Mouse (Mus musculus) embryonic stem cell, embryonic (primary cell): ENCODE data around the gene Hsf5.

Experiments
- CTCF ChIA-PET, 4 experiments: fragments of 300-600 bp in 2 of 4; fragments of 350-600 bp in 2 of 4; sonication (Branson Sonifier 250); formaldehyde crosslinking; loops; one replicate each; lab custom pipeline; 2022; ENCODE audit warnings: inconsistent platforms in 2 of 4; lab: Charles Lee
- POLR2A ChIA-PET, 4 experiments: fragments of 300-600 bp in 2 of 4; fragments of 350-600 bp in 2 of 4; sonication (Branson Sonifier 250); formaldehyde crosslinking; loops; one replicate each; lab custom pipeline; 2022; ENCODE audit warnings: antibody characterized with exemption in 4 of 4, inconsistent platforms in 1 of 4; lab: Charles Lee

Gene Hsf5

GRCm38 (mm10) chr11:87583291-87584034, 33.5 kb upstream of the Hsf5 start:
- POLR2A ChIA-PET, result interaction anchor here in 2 of 4 experiments (0.9 to 14.1 kb wide), 5 partner anchors 7 to 56 kb away, joined by 3 to 139 read pairs (median 3); partner anchors contain the start of gene Mtmr4 (in 2 of the 2)
- CTCF ChIA-PET, result no interaction called here

GRCm38 (mm10) chr11:87584711-87585505, 32.1 kb upstream of the Hsf5 start:
- ChIA-PET POLR2A (interaction anchor here in 3 of 4 experiments (0.6 to 14.1 kb wide), 7 partner anchors 8 to 462 kb away, joined by 3 to 139 read pairs (median 3); partner anchors contain the start of genes Gm11492 (in 1 of the 3), Mtmr4 (in 1 of the 3) and Srsf1 (in 1 of the 3)), CTCF (interaction anchor here in 1 of 4 experiments (0.6 kb wide), 1 partner anchor 238 kb away, joined by 3 read pairs; no protein-coding TSS in a partner anchor)

GRCm38 (mm10) chr11:87587211-87587874, 29.6 kb upstream of the Hsf5 start:
- CTCF ChIA-PET, result no interaction called here

GRCm38 (mm10) chr11:87589605-87590004, 27.4 kb upstream of the Hsf5 start:
- CTCF ChIA-PET, result interaction anchor here in 2 of 4 experiments (0.5 to 0.7 kb wide), 3 partner anchors 11 to 44 kb away, joined by 4 to 7 read pairs (median 4); no protein-coding TSS in a partner anchor
- POLR2A ChIA-PET, result interaction anchor here in 3 of 4 experiments (0.6 to 8.3 kb wide), 12 partner anchors 10 to 174 kb away, joined by 3 to 139 read pairs (median 12); partner anchors contain the start of genes Hsf5 (in 1 of the 3), Sept4 (in 1 of the 3) and Supt4a (in 1 of the 3)

More at GRCm38 (mm10) chr11:87587211-87587874, 29.6 kb upstream of the Hsf5 start:
- POLR2A ChIA-PET, result interaction anchor here in 1 of 4 experiments (0.7 kb wide), 1 partner anchor 86 kb away, joined by 4 read pairs; no protein-coding TSS in a partner anchor

- POLR2A ChIA-PET, result interaction anchor here (0.5 to 8.3 kb wide), 88 partner anchors 8 to 808 kb away, joined by 3 to 139 read pairs (median 4); partner anchors contain the start of genes Hsf5 (in 3 of the 4), Srsf1 (in 2 of the 4), Tspoap1 (in 2 of the 4) and Rad51c (in 1 of the 4)
- CTCF ChIA-PET, result interaction anchor here (0.6 to 1.6 kb wide), 6 partner anchors 12 to 212 kb away, joined by 3 to 5 read pairs (median 3); no protein-coding TSS in a partner anchor
Observed at GRCm38 (mm10) chr11:87590841-87591525, 26.0 kb upstream of the Hsf5 start.

GRCm38 (mm10) chr11:87591526-87592353, 25.2 kb upstream of the Hsf5 start, which contains the start of gene Mtmr4:
Gene Mtmr4 (plus strand): TSS chr11:87592162.
- POLR2A ChIA-PET, result interaction anchor here (0.6 to 8.3 kb wide), 100 partner anchors 8 to 807 kb away, joined by 3 to 139 read pairs (median 4); partner anchors contain the start of genes Hsf5 (in 3 of the 4), Srsf1 (in 2 of the 4), Tspoap1 (in 2 of the 4) and Prr11 (in 1 of the 4)
- CTCF ChIA-PET, result interaction anchor here (0.6 to 1.6 kb wide), 8 partner anchors 13 to 376 kb away, joined by 3 to 5 read pairs (median 3); no protein-coding TSS in a partner anchor

- CTCF ChIA-PET, result interaction anchor here in 2 of 4 experiments (0.8 to 1.6 kb wide), 4 partner anchors 13 to 375 kb away, joined by 3 to 5 read pairs (median 4); no protein-coding TSS in a partner anchor
- POLR2A ChIA-PET, result interaction anchor here (0.6 to 8.3 kb wide), 71 partner anchors 8 to 602 kb away, joined by 3 to 139 read pairs (median 4); partner anchors contain the start of genes Hsf5 (in 3 of the 4), Srsf1 (in 2 of the 4), Tspoap1 (in 2 of the 4) and Prr11 (in 1 of the 4)
Observed at GRCm38 (mm10) chr11:87592354-87592695, 24.6 kb upstream of the Hsf5 start.

GRCm38 (mm10) chr11:87592713-87593598, 24.0 kb upstream of the Hsf5 start:
- POLR2A ChIA-PET, result interaction anchor here in 3 of 4 experiments (0.6 to 8.3 kb wide), 16 partner anchors 7 to 1883 kb away, joined by 3 to 139 read pairs (median 4); partner anchors contain the start of gene Supt4a (in 1 of the 3)
- CTCF ChIA-PET, result no interaction called here

- ChIA-PET POLR2A (interaction anchor here in 3 of 4 experiments (0.5 to 8.3 kb wide), 64 partner anchors 8 to 509 kb away, joined by 3 to 139 read pairs (median 4); partner anchors contain the start of genes Hsf5 (in 2 of the 3), Prr11 (in 2 of the 3), Ska2 (in 2 of the 3) and Supt4a (in 2 of the 3)), CTCF (interaction anchor here (0.5 to 1.3 kb wide), 7 partner anchors 21 to 169 kb away, joined by 3 to 6 read pairs (median 3); partner anchors contain the start of gene Hsf5 (in 1 of the 4))
Observed at GRCm38 (mm10) chr11:87595327-87595841, 21.6 kb upstream of the Hsf5 start.

GRCm38 (mm10) chr11:87595976-87596375, 21.0 kb upstream of the Hsf5 start:
- ChIA-PET POLR2A (interaction anchor here in 3 of 4 experiments (0.5 to 8.3 kb wide), 58 partner anchors 8 to 1368 kb away, joined by 3 to 139 read pairs (median 5); partner anchors contain the start of genes Hsf5 (in 2 of the 3), Prr11 (in 2 of the 3), Ska2 (in 2 of the 3) and Supt4a (in 2 of the 3)), CTCF (interaction anchor here (0.5 to 1.3 kb wide), 7 partner anchors 21 to 169 kb away, joined by 3 to 8 read pairs (median 3); partner anchors contain the start of gene Hsf5 (in 1 of the 4))

- CTCF ChIA-PET, result interaction anchor here in 1 of 4 experiments (0.6 kb wide), 1 partner anchor 73 kb away, joined by 8 read pairs; no protein-coding TSS in a partner anchor
Observed at GRCm38 (mm10) chr11:87596492-87596891, 20.5 kb upstream of the Hsf5 start.

GRCm38 (mm10) chr11:87597061-87597460, 19.9 kb upstream of the Hsf5 start:
- CTCF ChIA-PET, result no interaction called here

More at GRCm38 (mm10) chr11:87596492-87596891, 20.5 kb upstream of the Hsf5 start:
- POLR2A ChIA-PET, result interaction anchor here in 3 of 4 experiments (0.5 to 8.3 kb wide), 20 partner anchors 8 to 1367 kb away, joined by 3 to 139 read pairs (median 7); partner anchors contain the start of genes Hsf5 (in 1 of the 3) and Supt4a (in 1 of the 3)

GRCm38 (mm10) chr11:87599395-87600089, 17.4 kb upstream of the Hsf5 start:
- CTCF ChIA-PET, result interaction anchor here in 1 of 4 experiments (0.6 kb wide), 1 partner anchor 108 kb away, joined by 3 read pairs; no protein-coding TSS in a partner anchor

More at GRCm38 (mm10) chr11:87597061-87597460, 19.9 kb upstream of the Hsf5 start:
- POLR2A ChIA-PET, result interaction anchor here in 3 of 4 experiments (0.6 to 8.3 kb wide), 6 partner anchors 8 to 159 kb away, joined by 3 to 139 read pairs (median 6); no protein-coding TSS in a partner anchor

More at GRCm38 (mm10) chr11:87599395-87600089, 17.4 kb upstream of the Hsf5 start:
- POLR2A ChIA-PET, result interaction anchor here in 3 of 4 experiments (0.5 to 1.5 kb wide), 5 partner anchors 9 to 1275 kb away, joined by 3 to 9 read pairs (median 5); partner anchors contain the start of gene Supt4a (in 1 of the 3)
